Mouse (Mus musculus) splenic B cell, adult 2 months (primary cell): Measurements from ENCODE around the gene Dnase1l3.

Experiments
- DNase-seq: peaks from one replicate; pipeline ENCODE4 v3.0.0-alpha.2; 2011; ENCODE audit warnings: low read depth, low spot score
- H3K27me3 ChIP-seq: 2 replicates; pipeline ENCODE4 v1.6.1; 2012; ENCODE audit warnings: mild to moderate bottlenecking, low read length, moderate library complexity, mixed read lengths; ENCODE audit not compliant: control insufficient read depth, poor library complexity, insufficient read depth, severe bottlenecking
- H3K36me3 ChIP-seq: 2 replicates; pipeline ENCODE4 v1.6.1; 2012; ENCODE audit warnings: mild to moderate bottlenecking, low read length, moderate library complexity, mixed read lengths; ENCODE audit not compliant: control insufficient read depth, poor library complexity, insufficient read depth, severe bottlenecking

The Dnase1l3 gene

DNA sequence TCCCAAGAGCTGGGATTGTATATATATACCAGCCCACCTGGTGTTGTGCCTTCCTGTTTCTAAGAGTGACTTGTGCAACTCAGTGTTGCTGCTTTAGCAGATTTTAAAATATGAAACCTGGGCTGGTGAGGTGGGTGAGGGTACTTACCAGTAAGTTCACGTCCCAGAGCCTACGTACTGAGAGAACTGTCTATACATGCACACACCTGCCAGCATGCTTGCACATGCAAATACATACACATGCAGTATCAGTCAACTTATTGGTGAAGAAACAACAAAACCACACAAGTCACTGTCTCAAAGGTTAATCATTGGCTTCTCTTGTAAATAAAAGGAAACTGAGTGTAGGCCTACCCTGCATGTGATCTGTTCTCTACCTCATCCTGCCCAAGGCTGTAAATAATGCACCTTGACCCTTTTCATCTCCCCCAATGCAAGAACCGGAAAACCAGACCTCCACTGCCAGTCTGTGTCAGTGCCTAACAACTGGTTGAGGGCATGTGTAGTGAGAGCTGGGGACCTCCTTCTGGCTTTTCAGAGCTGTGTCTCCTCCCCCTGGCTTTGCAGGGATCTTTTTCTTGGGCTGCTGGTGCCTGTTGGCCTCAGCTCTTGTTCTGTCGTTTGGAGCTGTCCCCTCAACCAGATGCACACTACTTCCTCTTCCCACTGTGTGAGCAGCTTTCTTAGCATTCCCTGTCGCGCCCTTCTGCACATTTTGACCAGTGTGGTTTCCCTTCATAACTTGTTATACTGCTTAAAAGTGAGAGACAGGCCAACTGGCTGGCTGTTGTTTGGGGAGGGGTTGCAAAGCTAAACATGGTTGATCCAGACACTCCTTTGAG is 76.0 kb downstream of the Dnase1l3 start:
- H3K36me3 ChIP-seq = no peaks in the 10 kb centered on the region
- no peak for DNase-seq
- no peaks in the 10 kb centered on the region for H3K27me3 ChIP-seq
